Mouse (Mus musculus): ENCODE results near the gene Cpt1c. TPM values are rescaled to one million over a fixed set of nuclear protein-coding genes. Genes with fewer than 3 reads are reported as not detected.

Cpt1c gene
- polyA plus RNA-seq, 1 experiment from 2014 or later: 27.2 TPM

DNA sequence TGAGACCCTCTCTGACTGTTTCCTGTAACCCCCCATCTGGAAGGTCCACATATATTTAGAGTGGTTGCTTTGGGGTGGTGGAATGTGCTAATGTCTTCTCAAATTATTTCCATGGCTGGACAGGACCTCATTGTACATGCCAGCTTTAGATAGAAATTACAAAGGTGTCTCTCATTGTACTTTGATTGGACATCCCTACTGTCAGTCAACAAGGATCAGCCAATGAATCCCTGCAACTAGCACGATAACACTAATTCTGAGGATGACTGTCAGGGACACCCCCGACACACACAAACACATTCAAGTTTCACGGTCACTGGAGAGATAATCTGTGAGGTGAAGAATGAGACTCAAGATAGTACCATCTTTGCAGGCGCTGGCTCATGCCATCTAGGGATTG, 36.0 kb downstream of the Cpt1c start:
- no peaks in the 10 kb centered on the region for H3K4me1 ChIP-seq (replicated peaks; ENCODE audit: control insufficient read depth, insufficient read depth, low read length)
- 97% methylated on average over 4 of the region's 4 CpGs for WGBS
- H3K36me3 ChIP-seq (ENCODE audit: control insufficient read depth, insufficient read depth, low read length): no peaks in the 10 kb centered on the region
- H3K4me2 ChIP-seq (ENCODE audit: low read depth, low read length, severe bottlenecking): no peak overlapping the region
- H3K27ac ChIP-seq (ENCODE audit: low read depth, low read length): no peak overlapping the region
- no peak overlapping the region for H3K9ac ChIP-seq (ENCODE audit: low read length)
- no peaks in the 10 kb centered on the region for H3K9me3 ChIP-seq (ENCODE audit: control insufficient read depth, low read length)
- no peak overlapping the region for H3K4me3 ChIP-seq (ENCODE audit: low read depth, low read length)
- no peaks in the 10 kb centered on the region for H3K27me3 ChIP-seq (ENCODE audit: control insufficient read depth, insufficient read depth, low read length)
- no peak for ATAC-seq (replicated peaks; ENCODE audit: low FRiP score)
- no peak for DNase-seq (ENCODE audit: low spot score)

DNA sequence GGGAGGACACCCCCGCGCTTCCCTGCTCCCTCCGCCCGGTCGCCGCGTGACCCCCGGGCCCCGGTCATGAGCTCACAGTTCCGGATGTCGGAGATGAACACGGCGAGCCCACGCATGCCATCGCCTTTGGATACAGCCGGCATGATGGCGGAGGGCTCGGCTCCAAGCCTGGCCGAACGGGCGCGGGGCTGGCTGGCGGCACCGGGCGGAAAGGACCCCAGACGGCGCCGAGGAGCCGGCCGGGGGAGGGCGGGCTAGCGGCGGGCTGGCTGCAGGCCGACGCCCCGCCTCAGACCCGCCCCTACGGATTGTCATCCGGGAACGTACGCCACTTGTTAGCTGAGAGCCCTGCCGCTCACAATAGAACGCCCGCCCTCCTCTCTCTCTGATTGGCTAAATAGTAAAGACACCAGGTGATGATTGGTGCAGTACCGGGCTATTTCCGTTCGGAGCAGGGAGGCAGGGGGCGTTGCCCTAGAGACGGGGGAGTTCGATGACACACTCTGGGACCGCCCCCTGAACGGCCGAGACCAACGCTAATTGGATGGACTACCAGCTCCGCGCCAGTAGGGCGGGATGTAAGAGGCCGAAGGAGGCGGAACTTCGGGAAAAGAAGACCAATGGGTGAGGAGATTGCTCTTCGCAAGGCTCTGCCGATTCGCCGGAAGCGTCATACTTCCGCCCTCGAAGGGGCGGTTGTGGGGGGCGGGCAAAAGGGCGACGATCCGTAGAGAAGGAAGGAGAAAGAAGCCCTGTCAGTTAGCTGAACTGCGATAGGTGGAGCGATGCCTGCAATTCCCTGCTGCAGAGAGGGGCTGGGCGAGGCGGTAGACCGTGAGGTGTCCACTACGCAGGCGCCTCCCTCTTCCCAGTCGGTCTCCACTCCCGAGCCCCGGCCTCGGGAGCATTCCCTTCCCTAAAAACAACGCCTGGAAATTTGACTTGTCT, 45.2 kb downstream of the Cpt1c start, which contains the start of gene Ap2a1:
Gene Ap2a1, minus strand, starts transcription at position 293 of the 948 bp plus-strand sequence.
- DNase-seq (ENCODE audit: low spot score) (peak; percentile 100), ATAC-seq (replicated peaks; ENCODE audit: low FRiP score) (peak; percentile 99)
- Histone ChIP-seq H3K27me3 (ENCODE audit: control insufficient read depth, insufficient read depth, low read length) (no peaks in the 10 kb centered on the region), H3K4me3 (ENCODE audit: low read depth, low read length) (peak within 1 kb of the TSS; percentile 97), H3K4me1 (replicated peaks; ENCODE audit: control insufficient read depth, insufficient read depth, low read length) (peaks cover 12% of the 10 kb centered on the region), H3K36me3 (ENCODE audit: control insufficient read depth, insufficient read depth, low read length) (no peaks in the 10 kb centered on the region; the same call in 1 of the 2 replicates), H3K9ac (ENCODE audit: low read length) (peak within 1 kb of the TSS; percentile 91), H3K27ac (ENCODE audit: low read depth, low read length) (peak within 1 kb of the TSS; percentile 90), H3K4me2 (ENCODE audit: low read depth, low read length, severe bottlenecking) (peak within 1 kb of the TSS; percentile 67), H3K9me3 (ENCODE audit: control insufficient read depth, low read length) (no peaks in the 10 kb centered on the region)
- under 1% methylated on average over 83 of the region's 84 CpGs for WGBS

DNA sequence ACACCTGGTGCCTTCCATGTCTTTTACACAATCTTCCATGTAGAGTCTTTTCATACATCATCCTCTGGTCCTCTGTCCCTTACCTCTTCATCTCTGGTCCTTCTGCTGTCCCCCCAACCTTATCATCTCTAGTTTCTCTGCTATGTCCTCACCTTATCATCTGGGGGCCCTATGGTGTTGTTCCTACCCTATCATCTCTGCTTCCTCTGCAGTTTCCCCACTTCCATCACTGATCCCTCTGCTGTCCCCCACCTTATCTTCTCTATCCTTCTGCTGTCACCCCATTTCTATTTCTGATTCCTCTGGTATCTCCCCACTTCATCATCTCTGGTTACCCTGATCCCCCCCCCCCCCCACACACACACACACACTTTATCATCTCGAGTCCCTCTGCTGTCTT, 46.1 kb downstream of the Cpt1c start:
- peak overlapping the region; percentile 97 for H3K4me3 ChIP-seq (ENCODE audit: low read depth, low read length)
- ATAC-seq (replicated peaks; ENCODE audit: low FRiP score): no peak
- H3K27ac ChIP-seq (ENCODE audit: low read depth, low read length): no peak overlapping the region
- peaks cover 12% of the 10 kb centered on the region for H3K4me1 ChIP-seq (replicated peaks; ENCODE audit: control insufficient read depth, insufficient read depth, low read length)
- H3K27me3 ChIP-seq (ENCODE audit: control insufficient read depth, insufficient read depth, low read length): no peaks in the 10 kb centered on the region
- WGBS: 0% methylated on average over 1 of the region's 1 CpGs
- H3K36me3 ChIP-seq (ENCODE audit: control insufficient read depth, insufficient read depth, low read length): no peaks in the 10 kb centered on the region; the same call in 1 of the 2 replicates
- H3K9me3 ChIP-seq (ENCODE audit: control insufficient read depth, low read length): no peaks in the 10 kb centered on the region
- peak overlapping the region; percentile 91 for H3K9ac ChIP-seq (ENCODE audit: low read length)
- no peak for DNase-seq (ENCODE audit: low spot score)
- peak overlapping the region; percentile 62 for H3K4me2 ChIP-seq (ENCODE audit: low read depth, low read length, severe bottlenecking)

DNA sequence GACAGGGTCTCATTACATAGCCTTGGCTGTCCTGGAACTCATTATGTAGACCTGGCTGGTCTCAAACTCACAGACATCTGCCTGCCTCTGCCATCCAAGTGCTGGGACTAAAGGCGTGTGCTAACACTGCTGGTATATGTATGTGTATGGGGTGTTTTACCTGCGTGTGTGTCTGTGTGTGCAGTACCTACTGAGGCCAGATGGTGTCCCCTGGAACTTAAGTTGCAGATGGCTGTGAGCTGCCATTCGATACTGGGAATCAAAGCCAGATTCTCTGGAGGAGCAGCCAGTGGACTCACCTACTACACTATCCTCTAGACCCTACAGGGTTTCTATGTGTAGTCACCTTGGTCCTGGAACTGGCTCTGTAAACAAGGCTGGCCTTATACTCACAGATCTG, 49.2 kb downstream of the Cpt1c start:
- Histone ChIP-seq H3K9me3 (ENCODE audit: control insufficient read depth, low read length) (no peaks in the 10 kb centered on the region), H3K4me2 (ENCODE audit: low read depth, low read length, severe bottlenecking) (no peak overlapping the region), H3K27ac (ENCODE audit: low read depth, low read length) (no peak overlapping the region), H3K4me3 (ENCODE audit: low read depth, low read length) (no peak overlapping the region), H3K4me1 (replicated peaks; ENCODE audit: control insufficient read depth, insufficient read depth, low read length) (peaks cover 12% of the 10 kb centered on the region), H3K9ac (ENCODE audit: low read length) (no peak overlapping the region), H3K36me3 (ENCODE audit: control insufficient read depth, insufficient read depth, low read length) (peaks cover 3% of the 10 kb centered on the region; the same call in 1 of the 2 replicates), H3K27me3 (ENCODE audit: control insufficient read depth, insufficient read depth, low read length) (no peaks in the 10 kb centered on the region)
- ATAC-seq (replicated peaks; ENCODE audit: low FRiP score): no peak
- DNase-seq (ENCODE audit: low spot score): no peak
- 66% methylated on average over 3 of the region's 3 CpGs for WGBS

DNA sequence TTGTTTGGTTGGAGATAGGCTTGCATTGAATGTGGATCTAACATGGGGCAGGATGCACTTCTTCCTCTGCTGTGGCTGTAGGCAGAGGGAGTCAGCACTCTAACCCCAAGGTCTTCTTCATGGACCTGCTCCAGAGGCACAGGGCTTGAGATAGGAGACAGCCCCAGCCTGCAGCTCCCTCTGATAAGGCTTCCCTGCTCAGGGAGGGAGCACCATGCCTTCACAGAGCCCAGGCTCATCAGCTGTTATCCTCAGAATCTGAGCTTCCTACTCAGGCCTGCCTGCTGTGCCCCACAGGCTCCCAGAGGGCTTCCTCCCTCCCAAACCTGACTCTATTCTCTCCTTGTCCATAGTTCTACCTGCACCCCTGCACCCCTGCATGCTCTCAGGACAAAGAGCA, 52.1 kb downstream of the Cpt1c start:
- H3K9me3 ChIP-seq (ENCODE audit: control insufficient read depth, low read length): no peaks in the 10 kb centered on the region
- H3K27ac ChIP-seq (ENCODE audit: low read depth, low read length): no peak overlapping the region
- DNase-seq (ENCODE audit: low spot score) (no peak), ATAC-seq (replicated peaks; ENCODE audit: low FRiP score) (no peak)
- H3K4me1 ChIP-seq (replicated peaks; ENCODE audit: control insufficient read depth, insufficient read depth, low read length): no peaks in the 10 kb centered on the region
- peaks cover 3% of the 10 kb centered on the region; the same call in 1 of the 2 replicates for H3K36me3 ChIP-seq (ENCODE audit: control insufficient read depth, insufficient read depth, low read length)
- no peak overlapping the region for H3K4me2 ChIP-seq (ENCODE audit: low read depth, low read length, severe bottlenecking)
- no peaks in the 10 kb centered on the region for H3K27me3 ChIP-seq (ENCODE audit: control insufficient read depth, insufficient read depth, low read length)
- H3K9ac ChIP-seq (ENCODE audit: low read length): no peak overlapping the region
- no peak overlapping the region for H3K4me3 ChIP-seq (ENCODE audit: low read depth, low read length)

DNA sequence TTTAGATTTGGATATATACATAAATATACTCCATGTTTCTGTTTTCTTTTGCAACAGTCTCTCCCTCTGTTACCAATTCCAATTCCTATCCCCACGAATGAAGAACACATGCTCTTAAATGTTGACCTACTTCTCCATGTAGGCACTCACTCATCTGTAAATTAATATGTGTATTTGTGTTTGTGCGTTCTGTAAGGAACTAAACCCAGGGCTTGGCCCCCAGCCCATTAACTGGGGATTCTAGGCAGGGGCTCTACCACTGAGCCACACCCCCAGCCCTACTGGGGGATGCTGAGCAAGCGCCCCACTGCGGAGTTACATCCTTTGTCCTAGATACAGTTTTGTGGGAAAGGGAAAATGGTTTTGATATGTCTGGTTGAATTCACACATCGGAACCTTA, 55.5 kb downstream of the Cpt1c start:
- ATAC-seq (replicated peaks; ENCODE audit: low FRiP score): no peak
- no peak overlapping the region for H3K27ac ChIP-seq (ENCODE audit: low read depth, low read length)
- DNase-seq (ENCODE audit: low spot score): no peak
- 89% methylated on average over 5 of the region's 5 CpGs for WGBS
- H3K36me3 ChIP-seq (ENCODE audit: control insufficient read depth, insufficient read depth, low read length): peaks cover 3% of the 10 kb centered on the region; the same call in 1 of the 2 replicates
- H3K4me2 ChIP-seq (ENCODE audit: low read depth, low read length, severe bottlenecking): no peak overlapping the region
- H3K4me3 ChIP-seq (ENCODE audit: low read depth, low read length): no peak overlapping the region
- no peaks in the 10 kb centered on the region for H3K4me1 ChIP-seq (replicated peaks; ENCODE audit: control insufficient read depth, insufficient read depth, low read length)
- H3K9me3 ChIP-seq (ENCODE audit: control insufficient read depth, low read length): no peaks in the 10 kb centered on the region
- H3K9ac ChIP-seq (ENCODE audit: low read length): no peak overlapping the region
- H3K27me3 ChIP-seq (ENCODE audit: control insufficient read depth, insufficient read depth, low read length): no peaks in the 10 kb centered on the region

DNA sequence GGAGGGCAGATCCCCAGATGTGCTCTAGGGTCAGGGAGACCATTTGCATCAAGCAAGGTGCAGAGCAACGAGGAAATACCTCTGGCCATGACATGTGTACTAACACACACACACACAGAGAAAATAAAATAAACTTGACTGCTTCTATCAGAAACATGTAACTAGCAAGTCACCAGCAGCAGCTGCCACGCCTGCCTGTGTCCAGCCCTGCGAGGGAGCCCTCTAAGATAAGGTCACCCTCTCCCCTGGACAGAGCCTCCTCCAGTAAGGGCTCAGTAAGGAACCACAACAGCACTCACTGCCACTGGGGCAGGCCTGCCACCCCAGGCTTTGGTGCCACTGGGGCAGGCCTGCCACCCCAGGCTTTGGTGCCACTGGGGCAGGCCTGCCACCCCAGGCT, 56.4 kb downstream of the Cpt1c start:
- WGBS: 85% methylated on average over 3 of the region's 3 CpGs
- DNase-seq (ENCODE audit: low spot score) (no peak), ATAC-seq (replicated peaks; ENCODE audit: low FRiP score) (no peak)
- H3K27me3 ChIP-seq (ENCODE audit: control insufficient read depth, insufficient read depth, low read length): no peaks in the 10 kb centered on the region
- H3K9ac ChIP-seq (ENCODE audit: low read length): no peak overlapping the region
- no peaks in the 10 kb centered on the region for H3K4me1 ChIP-seq (replicated peaks; ENCODE audit: control insufficient read depth, insufficient read depth, low read length)
- no peak overlapping the region for H3K27ac ChIP-seq (ENCODE audit: low read depth, low read length)
- H3K36me3 ChIP-seq (ENCODE audit: control insufficient read depth, insufficient read depth, low read length): peaks cover 3% of the 10 kb centered on the region; the same call in 1 of the 2 replicates
- no peak overlapping the region for H3K4me3 ChIP-seq (ENCODE audit: low read depth, low read length)
- no peak overlapping the region for H3K4me2 ChIP-seq (ENCODE audit: low read depth, low read length, severe bottlenecking)
- H3K9me3 ChIP-seq (ENCODE audit: control insufficient read depth, low read length): no peaks in the 10 kb centered on the region

DNA sequence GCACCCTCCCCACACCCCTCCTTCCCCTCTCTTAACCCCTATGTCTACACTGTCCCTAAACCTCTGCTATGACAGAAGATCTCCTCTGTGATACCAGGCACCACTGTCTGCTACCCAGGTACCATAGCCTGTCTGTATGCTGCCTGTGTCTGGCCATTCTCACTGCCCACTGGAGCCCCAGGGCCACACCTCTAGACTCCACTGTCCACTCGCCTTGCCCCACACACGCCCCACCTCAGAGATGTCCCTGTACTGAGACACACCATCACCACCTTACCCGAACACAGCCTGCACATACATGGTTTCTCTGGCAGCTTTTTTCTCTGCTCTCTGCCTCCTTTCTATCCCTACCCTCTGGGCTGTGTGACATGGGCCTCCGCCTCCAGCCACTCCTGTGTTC, 57.8 kb downstream of the Cpt1c start:
- Histone ChIP-seq H3K27ac (ENCODE audit: low read depth, low read length) (no peak overlapping the region), H3K4me3 (ENCODE audit: low read depth, low read length) (no peak overlapping the region), H3K4me2 (ENCODE audit: low read depth, low read length, severe bottlenecking) (no peak overlapping the region), H3K4me1 (replicated peaks; ENCODE audit: control insufficient read depth, insufficient read depth, low read length) (no peaks in the 10 kb centered on the region), H3K36me3 (ENCODE audit: control insufficient read depth, insufficient read depth, low read length) (no peaks in the 10 kb centered on the region; the same call in 1 of the 2 replicates), H3K27me3 (ENCODE audit: control insufficient read depth, insufficient read depth, low read length) (no peaks in the 10 kb centered on the region), H3K9me3 (ENCODE audit: control insufficient read depth, low read length) (no peaks in the 10 kb centered on the region), H3K9ac (ENCODE audit: low read length) (no peak overlapping the region)
- 91% methylated on average over 4 of the region's 4 CpGs for whole genome bisulfite sequencing
- ATAC-seq (replicated peaks; ENCODE audit: low FRiP score): no peak
- DNase-seq (ENCODE audit: low spot score): no peak

Data from forebrain, embryonic 11.5 days (tissue).